Mouse (Mus musculus) neural tube, embryonic 14.5 days (tissue): Measurements from ENCODE around the gene Obsl1. TPM values are rescaled to one million over a fixed set of nuclear protein-coding genes. Genes with fewer than 3 reads are reported as not detected.
A peak's percentile ranks its signal among the peaks of the same experiment; 100 is the strongest.

Experiments
- ATAC-seq: fragments of 200-750 bp; cut with Nextera tagmentation; 2 replicates; pipeline ENCODE4 v1.8.0; 2017; ENCODE audit warnings: low read depth, mild to moderate bottlenecking, moderate TSS enrichment, moderate library complexity
- H3K27ac ChIP-seq: fragments of 300-500 bp; sonication (generic); 2 replicates; pipeline ENCODE4 v1.5.1; 2014; ENCODE audit warnings: low read depth, mild to moderate bottlenecking, control low read depth, low read length, moderate library complexity, mixed read lengths
- H3K27me3 ChIP-seq: fragments of 300-500 bp; sonication (generic); 2 replicates; pipeline ENCODE4 v1.6.1; 2014; ENCODE audit warnings: low read length; ENCODE audit not compliant: control insufficient read depth, insufficient read depth
- H3K36me3 ChIP-seq: fragments of 300-500 bp; sonication (generic); 2 replicates; pipeline ENCODE4 v1.6.1; 2014; ENCODE audit warnings: low read length, mixed read lengths; ENCODE audit not compliant: control insufficient read depth, insufficient read depth
- H3K4me1 ChIP-seq: fragments of 300-500 bp; sonication (generic); 2 replicates; pipeline ENCODE4 v1.6.1; 2014; ENCODE audit warnings: low read length; ENCODE audit not compliant: control insufficient read depth, insufficient read depth
- H3K4me2 ChIP-seq: fragments of 300-500 bp; sonication (generic); 2 replicates; pipeline ENCODE4 v1.6.1; 2014; ENCODE audit warnings: mild to moderate bottlenecking, low read depth, low read length, control low read depth
- H3K4me3 ChIP-seq: fragments of 300-500 bp; sonication (generic); 2 replicates; pipeline ENCODE4 v1.5.1; 2014; ENCODE audit warnings: low read depth, low read length, control low read depth, mixed read lengths
- H3K9ac ChIP-seq: fragments of 300-500 bp; sonication (generic); replicated peaks from 2 replicates; pipeline ENCODE4 v1.6.1; 2014; ENCODE audit warnings: low read depth, mild to moderate bottlenecking, control low read depth, low read length, mixed read lengths
- H3K9me3 ChIP-seq: fragments of 300-500 bp; sonication (generic); 2 replicates; pipeline ENCODE4 v1.6.1; 2016; ENCODE audit warnings: low read length; ENCODE audit not compliant: control insufficient read depth
- WGBS: fragments of 180-500 bp; shearing (Covaris S2); extraction: QIAGEN DNeasy Blood & Tissue Kit; methylation state at CpG from one replicate; pipeline ENCODE4 v1.1.7; 2014; 5-methylcytosine and 5-hydroxymethylcytosine counted together
- polyA plus RNA-seq: library from polyadenylated mRNA; unstranded; fragments of >200 nt; fragmentation: Nextera tagmentation; extraction: Ambion mirVana; gene quantifications from 2 replicates; pipeline ENCODE4 v1.2.1, GENCODE M21; 2014

The Obsl1 gene
- polyA plus RNA-seq, 1 experiment from 2014 or later = 18.7 TPM

DNA sequence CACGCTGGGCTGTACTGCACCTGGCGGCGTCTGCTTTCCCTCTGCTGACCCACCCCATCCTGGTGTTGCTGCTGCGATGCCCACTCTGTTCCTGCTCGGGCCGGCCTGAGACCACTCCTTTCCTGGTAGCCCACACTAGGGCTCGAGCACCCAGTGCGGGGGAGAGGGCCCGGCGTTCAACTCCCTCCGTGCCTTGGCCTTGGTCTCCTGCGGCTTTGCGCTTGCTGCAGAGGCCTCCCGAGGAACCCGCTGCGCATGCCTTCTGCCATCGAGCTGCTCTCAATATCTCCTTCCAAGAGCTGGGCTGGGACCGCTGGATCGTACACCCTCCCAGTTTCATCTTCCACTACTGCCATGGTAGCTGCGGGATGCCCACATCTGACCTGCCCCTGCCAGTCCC, 3.3 kb upstream of the Obsl1 start:
- Histone ChIP-seq H3K27ac (no peak overlapping the region), H3K4me3 (no peak overlapping the region), H3K4me1 (peaks cover 3% of the 10 kb centered on the region; the same call in 1 of the 2 replicates), H3K27me3 (no peaks in the 10 kb centered on the region), H3K9me3 (no peaks in the 10 kb centered on the region), H3K9ac (no peak overlapping the region), H3K36me3 (no peaks in the 10 kb centered on the region), H3K4me2 (no peak overlapping the region)
- 64% methylated on average over 20 of the region's 20 CpGs for WGBS
- ATAC-seq = no peak

DNA sequence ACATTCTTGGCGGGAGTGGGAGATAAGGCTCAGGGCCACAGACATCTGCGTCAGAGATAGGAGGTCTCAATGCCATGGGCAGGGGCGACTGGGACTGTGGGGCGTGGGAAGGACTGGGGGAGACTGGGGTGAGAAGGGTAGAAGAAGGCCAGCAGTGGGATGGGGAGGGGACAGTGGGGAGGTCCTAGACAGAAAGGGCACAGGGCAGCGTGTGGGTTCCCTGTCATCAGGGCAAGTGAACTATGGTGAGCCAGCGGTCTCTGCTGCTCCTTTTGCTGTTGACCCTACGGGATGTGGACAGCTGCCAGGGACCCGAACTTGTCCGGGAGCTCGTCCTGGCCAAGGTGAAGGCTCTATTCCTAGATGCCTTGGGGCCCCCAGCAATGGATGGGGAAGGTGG, 754 bp upstream of the Obsl1 start, which contains the start of gene Inha:
Inha (plus strand) TSS at position 72 of the 400 bp plus-strand sequence.
- Histone ChIP-seq H3K9me3 (no peaks in the 10 kb centered on the region), H3K9ac (peak within 1 kb of the TSS; percentile 97), H3K4me2 (peak within 1 kb of the TSS; percentile 89), H3K27ac (peak within 1 kb of the TSS; percentile 90), H3K4me1 (peaks cover 3% of the 10 kb centered on the region; the same call in 1 of the 2 replicates), H3K27me3 (no peaks in the 10 kb centered on the region), H3K4me3 (peak within 1 kb of the TSS; percentile 83), H3K36me3 (no peaks in the 10 kb centered on the region)
- ATAC-seq = no peak
- WGBS = 79% methylated on average over 10 of the region's 10 CpGs

DNA sequence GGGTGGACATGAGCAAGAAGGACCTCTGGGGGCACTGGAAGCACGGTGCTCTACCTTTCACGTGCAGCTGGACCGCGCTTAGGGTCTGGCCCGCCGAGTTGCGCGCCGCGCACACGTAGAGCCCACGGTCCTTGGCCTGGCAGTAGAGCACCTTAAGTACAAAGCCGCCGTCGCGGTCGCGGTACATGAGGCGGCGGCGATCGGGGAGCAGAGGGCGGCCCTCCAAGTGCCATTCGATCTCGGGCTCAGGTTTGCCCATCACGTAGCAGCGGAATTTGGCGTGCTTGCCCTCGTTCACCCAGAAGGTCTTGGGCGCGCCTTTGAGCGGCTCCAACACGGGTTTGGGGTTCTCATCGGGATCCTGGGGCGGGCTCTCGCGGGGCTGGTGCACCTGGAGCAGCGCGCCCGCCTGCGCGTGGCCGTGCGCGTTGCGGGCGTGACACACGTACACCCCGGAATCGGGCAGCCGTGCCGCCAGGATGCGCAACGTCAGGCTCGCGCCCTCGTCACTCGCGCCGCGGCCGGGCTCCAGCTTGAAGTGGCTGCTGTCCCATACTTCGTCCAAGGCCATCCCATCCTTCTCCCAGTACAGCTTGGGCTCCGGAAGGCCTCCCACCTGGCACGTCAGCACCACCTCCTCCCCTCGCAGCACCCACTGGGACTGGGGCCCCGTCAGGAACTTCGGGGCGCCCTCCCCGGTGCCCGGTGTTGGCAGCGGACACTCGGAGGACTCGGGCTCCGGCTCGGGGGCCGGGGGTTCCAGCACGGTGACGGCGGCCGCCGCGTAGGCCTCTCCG, 895 bp downstream of the Obsl1 start:
- ATAC-seq = peak; percentile 87
- H3K27me3 ChIP-seq = no peaks in the 10 kb centered on the region
- WGBS = under 1% methylated on average over 73 of the region's 84 CpGs
- H3K36me3 ChIP-seq = peaks cover 13% of the 10 kb centered on the region; the same call in 1 of the 2 replicates
- H3K4me2 ChIP-seq = peak overlapping the region; percentile 89
- H3K9me3 ChIP-seq = no peaks in the 10 kb centered on the region
- peak overlapping the region; percentile 83 for H3K4me3 ChIP-seq
- peaks cover 3% of the 10 kb centered on the region; the same call in 1 of the 2 replicates for H3K4me1 ChIP-seq
- H3K9ac ChIP-seq = peak overlapping the region; percentile 97
- H3K27ac ChIP-seq = peak overlapping the region; percentile 90

DNA sequence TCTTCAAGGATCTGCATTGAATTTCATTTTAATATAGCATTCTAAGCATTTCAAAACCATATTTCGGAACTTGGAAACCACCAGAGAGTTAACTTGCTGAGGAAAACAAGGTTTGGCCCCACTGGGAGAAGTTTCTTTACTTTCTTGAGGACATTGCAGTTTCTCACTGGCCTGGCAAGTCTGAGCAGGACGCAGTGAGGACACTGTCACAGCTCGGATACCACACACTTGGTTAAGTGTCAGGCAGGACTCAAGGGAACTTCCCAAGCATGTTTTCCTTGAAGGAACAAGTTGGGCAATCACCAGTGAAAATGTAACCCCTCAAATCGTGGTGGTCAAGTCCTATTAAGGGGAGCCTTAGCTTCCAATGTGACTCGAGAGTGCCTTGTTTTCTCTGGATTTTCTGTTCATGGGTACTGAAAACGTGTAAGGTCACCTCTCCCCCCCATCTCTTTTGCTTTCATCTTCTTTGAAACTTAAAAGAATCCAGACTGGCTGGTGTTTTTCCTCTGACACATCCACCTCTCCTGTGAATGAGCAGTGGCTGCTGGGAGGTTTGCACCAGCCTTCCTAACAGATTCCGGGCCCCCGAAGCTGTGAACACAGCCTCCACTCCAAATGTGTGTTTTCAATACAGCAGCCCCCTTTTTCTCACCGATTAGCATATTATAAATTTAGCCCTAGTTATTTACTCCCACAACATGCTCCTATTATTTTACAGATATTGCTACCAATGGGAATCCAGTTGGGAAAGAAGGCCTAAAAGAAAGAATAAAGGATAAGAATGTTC, 1.8 kb downstream of the Obsl1 start:
- no peak overlapping the region for H3K27ac ChIP-seq
- peaks cover 3% of the 10 kb centered on the region; the same call in 1 of the 2 replicates for H3K4me1 ChIP-seq
- 66% methylated on average over 9 of the region's 9 CpGs for WGBS
- H3K36me3 ChIP-seq = peaks cover 19% of the 10 kb centered on the region; the same call in 1 of the 2 replicates
- H3K4me3 ChIP-seq = peak overlapping the region; percentile 83
- H3K9ac ChIP-seq = no peak overlapping the region; the same call in 1 of the 2 replicates
- peak overlapping the region; percentile 89 for H3K4me2 ChIP-seq
- no peaks in the 10 kb centered on the region for H3K9me3 ChIP-seq
- ATAC-seq = no peak
- H3K27me3 ChIP-seq = no peaks in the 10 kb centered on the region

DNA sequence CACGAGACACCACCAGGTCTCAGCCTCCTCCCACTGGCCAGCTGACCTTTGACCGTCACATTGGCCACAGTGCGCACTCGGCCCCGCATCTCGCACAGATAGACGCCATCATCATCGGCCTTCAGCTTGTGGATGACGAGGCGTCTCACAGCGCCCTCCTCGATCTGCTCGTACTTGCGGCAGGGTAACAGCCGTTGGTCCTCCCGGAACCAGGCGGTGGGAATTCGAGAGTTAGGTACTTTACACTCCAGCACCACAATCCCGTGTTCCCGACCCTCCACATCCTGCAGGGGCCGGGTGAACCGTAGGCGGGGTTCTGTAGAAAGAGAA, 2.6 kb downstream of the Obsl1 start:
- no peak overlapping the region for H3K27ac ChIP-seq
- H3K27me3 ChIP-seq = no peaks in the 10 kb centered on the region
- H3K4me2 ChIP-seq = no peak overlapping the region
- H3K4me1 ChIP-seq = peaks cover 3% of the 10 kb centered on the region; the same call in 1 of the 2 replicates
- no peak for ATAC-seq
- H3K4me3 ChIP-seq = no peak overlapping the region
- no peak overlapping the region for H3K9ac ChIP-seq
- peaks cover 19% of the 10 kb centered on the region; the same call in 1 of the 2 replicates for H3K36me3 ChIP-seq
- 76% methylated on average over 23 of the region's 23 CpGs for WGBS
- H3K9me3 ChIP-seq = no peaks in the 10 kb centered on the region

DNA sequence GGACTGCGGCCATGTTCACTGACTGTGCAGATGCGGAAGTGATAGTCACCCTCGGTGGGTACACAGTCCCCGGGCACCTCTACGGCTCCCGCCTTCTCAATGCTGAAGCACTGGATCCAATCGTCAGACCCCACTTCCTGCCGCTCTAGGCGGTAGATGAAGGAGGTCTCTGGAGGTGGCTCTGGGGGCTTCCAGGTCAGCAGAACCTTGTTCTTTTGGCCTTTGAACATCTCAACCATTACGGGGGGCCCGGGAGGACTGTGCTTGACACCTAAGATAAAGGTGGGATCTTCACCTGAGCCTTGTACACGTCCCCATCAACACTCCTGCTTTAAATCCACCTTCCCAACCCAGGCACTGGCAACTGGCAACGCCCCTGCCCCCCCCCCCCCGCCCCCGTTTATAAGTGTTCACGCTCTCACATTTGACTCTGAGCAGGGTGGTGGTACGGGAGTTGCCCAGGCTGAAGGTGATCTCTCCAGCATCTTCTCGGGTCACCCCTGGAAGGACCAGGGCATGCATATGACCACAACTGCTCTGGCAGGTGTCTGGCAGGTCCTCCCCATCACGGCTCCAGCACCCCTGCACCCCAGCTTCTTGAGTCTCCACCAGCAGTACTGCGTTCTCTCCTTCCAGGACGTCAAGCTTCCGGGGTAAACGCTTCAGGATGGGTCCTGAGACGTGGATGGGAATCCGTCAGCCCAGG, 3.2 kb downstream of the Obsl1 start:
- peaks cover 3% of the 10 kb centered on the region; the same call in 1 of the 2 replicates for H3K4me1 ChIP-seq
- WGBS = 87% methylated on average over 24 of the region's 25 CpGs
- H3K9me3 ChIP-seq = no peaks in the 10 kb centered on the region
- no peak overlapping the region for H3K27ac ChIP-seq
- no peak overlapping the region for H3K4me3 ChIP-seq
- ATAC-seq = no peak
- peaks cover 19% of the 10 kb centered on the region; the same call in 1 of the 2 replicates for H3K36me3 ChIP-seq
- H3K9ac ChIP-seq = no peak overlapping the region
- H3K4me2 ChIP-seq = no peak overlapping the region
- no peaks in the 10 kb centered on the region for H3K27me3 ChIP-seq

DNA sequence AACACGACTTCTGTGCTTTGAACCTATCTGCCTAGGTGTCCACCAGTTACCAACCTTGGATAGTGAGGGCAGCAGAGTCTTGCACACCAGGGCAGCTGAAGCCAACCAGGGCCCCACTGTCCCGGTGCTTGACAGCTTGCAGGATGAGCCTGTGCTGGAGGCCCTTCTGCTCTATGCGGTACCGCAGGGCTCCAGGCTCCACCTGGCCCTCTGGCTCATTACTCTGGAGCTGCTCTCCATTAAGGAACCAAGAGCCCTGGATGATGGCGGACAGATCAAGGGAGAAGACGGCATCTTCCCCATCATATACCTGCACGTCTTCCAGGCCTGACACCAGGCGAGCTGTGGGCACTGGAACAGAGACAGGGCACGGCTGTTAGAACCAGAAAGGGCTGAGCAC, 4.3 kb downstream of the Obsl1 start:
- no peak overlapping the region for H3K4me2 ChIP-seq
- H3K9ac ChIP-seq = no peak overlapping the region
- no peak overlapping the region for H3K4me3 ChIP-seq
- no peak for ATAC-seq
- 98% methylated on average over 9 of the region's 9 CpGs for WGBS
- H3K27ac ChIP-seq = no peak overlapping the region
- no peaks in the 10 kb centered on the region for H3K27me3 ChIP-seq
- peaks cover 3% of the 10 kb centered on the region; the same call in 1 of the 2 replicates for H3K4me1 ChIP-seq
- H3K36me3 ChIP-seq = peaks cover 23% of the 10 kb centered on the region; the same call in 1 of the 2 replicates
- no peaks in the 10 kb centered on the region for H3K9me3 ChIP-seq

DNA sequence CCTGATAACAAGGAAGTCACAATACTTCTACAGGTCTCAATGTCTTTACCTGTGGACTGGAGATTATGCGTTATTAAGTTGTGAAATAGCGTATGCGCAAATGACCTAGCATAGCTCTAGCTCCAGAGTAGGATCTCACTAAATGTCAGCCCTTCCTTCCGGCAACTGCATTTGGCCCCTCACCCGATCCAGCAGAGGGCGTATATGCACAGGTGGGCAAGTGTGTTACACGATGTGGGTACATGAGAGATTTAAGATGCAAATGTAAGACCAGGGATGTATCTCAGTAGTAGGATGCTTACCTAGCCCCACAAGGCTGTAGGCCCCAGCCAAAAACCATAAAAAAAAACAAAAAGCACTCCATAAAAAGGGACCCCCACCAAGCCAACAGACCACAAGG, 6.8 kb downstream of the Obsl1 start:
- no peaks in the 10 kb centered on the region for H3K9me3 ChIP-seq
- H3K4me3 ChIP-seq = no peak overlapping the region
- H3K4me1 ChIP-seq = no peaks in the 10 kb centered on the region
- no peak overlapping the region for H3K9ac ChIP-seq
- H3K27ac ChIP-seq = no peak overlapping the region
- ATAC-seq = no peak
- WGBS = 88% methylated on average over 7 of the region's 7 CpGs
- H3K27me3 ChIP-seq = no peaks in the 10 kb centered on the region
- peaks cover 24% of the 10 kb centered on the region; the same call in 1 of the 2 replicates for H3K36me3 ChIP-seq
- H3K4me2 ChIP-seq = no peak overlapping the region
